In the genomic region with DNA sequence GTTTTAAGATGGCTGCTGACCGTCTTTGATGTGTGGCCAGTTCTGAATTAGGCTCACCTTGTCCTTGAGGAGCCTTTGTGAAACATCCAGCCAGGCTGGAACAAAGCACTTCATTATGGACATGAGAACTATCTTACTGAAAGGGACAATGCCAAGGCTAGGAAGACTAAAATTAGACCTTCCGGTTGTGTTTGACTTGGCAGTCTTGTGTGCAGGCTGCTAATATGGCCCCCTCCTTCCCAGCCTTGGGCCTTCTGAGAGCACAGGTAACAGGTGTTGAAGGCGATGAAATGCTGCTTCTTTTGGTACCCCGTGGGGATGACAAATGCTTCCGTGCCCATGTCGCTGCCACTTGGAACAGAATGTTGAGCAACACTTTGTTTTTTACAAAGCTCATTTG, we compare ENCODE assay signal across 28 mouse cellular contexts. TPM values are rescaled to one million over a fixed set of nuclear protein-coding genes. Genes with fewer than 3 reads are reported as not detected.
DNase-seq lines count a peak whose midpoint lies in the region; ATAC-seq and TF ChIP-seq lines count a peak whose summit lies in the region.
"Had no signal": no experiment of that assay in that cellular context is flagged by ENCODE, and none has a peak within 500 bp of the region (broad histone marks: within the 10 kb centered on the region; RNA-seq: fewer than 3 reads in every experiment).

No protein-coding gene starts in this region.

- H3K4me3 ChIP-seq in midbrain, postnatal 0 days (ENCODE audit: low read depth, low read length), result no peak overlapping the region
- H3K4me3 ChIP-seq in midbrain, embryonic 10.5 days, result no peak overlapping the region
- no peak overlapping the region for H3K4me3 ChIP-seq in intestine, embryonic 16.5 days (ENCODE audit: low read length)
- H3K4me3 ChIP-seq: forebrain, embryonic 13.5 days; liver, embryonic 12.5 days; midbrain, embryonic 12.5 days; neural tube, embryonic 13.5 days; stomach, embryonic 15.5 days had no signal

- ATAC-seq in midbrain, postnatal 0 days (ENCODE audit: low FRiP score), result 0 out of 2 replicates have a peak, but pooled peaks have one; percentile 27
- ATAC-seq in intestine, embryonic 16.5 days, result no peak
- ATAC-seq: activated CD4-positive, CD25-positive, alpha-beta regulatory T cell, adult 4 months; forebrain, embryonic 13.5 days; hindbrain, embryonic 16.5 days; liver, embryonic 12.5 days; liver, postnatal 0 days had no signal

- no peak overlapping the region for H3K27ac ChIP-seq in midbrain, postnatal 0 days (ENCODE audit: low read depth, low read length)
- H3K27ac ChIP-seq in midbrain, embryonic 10.5 days (replicated peaks), result no peak overlapping the region
- H3K27ac ChIP-seq in intestine, embryonic 16.5 days (ENCODE audit: low read length), result no peak overlapping the region
- H3K27ac ChIP-seq: forebrain, embryonic 13.5 days; liver, embryonic 12.5 days; midbrain, embryonic 12.5 days; neural tube, embryonic 13.5 days; stomach, embryonic 15.5 days had no signal

- 92% methylated on average over 6 of the region's 6 CpGs for WGBS in midbrain, postnatal 0 days
- WGBS in midbrain, embryonic 10.5 days, result 94% methylated on average over 6 of the region's 6 CpGs
- 91% methylated on average over 6 of the region's 6 CpGs for WGBS in intestine, embryonic 16.5 days

- TF ChIP-seq CTCF in midbrain, postnatal 0 days (IDR thresholded peaks at IDR 0.05), result no peak

- H3K27me3 ChIP-seq in midbrain, postnatal 0 days (ENCODE audit: insufficient read depth, low read length), result no peaks in the 10 kb centered on the region
- H3K27me3 ChIP-seq in midbrain, embryonic 10.5 days (ENCODE audit: low read depth, poor library complexity, severe bottlenecking), result no peaks in the 10 kb centered on the region
- no peaks in the 10 kb centered on the region for H3K27me3 ChIP-seq in intestine, embryonic 16.5 days (replicated peaks; ENCODE audit: control insufficient read depth, insufficient read depth, low read length)
- H3K27me3 ChIP-seq: forebrain, embryonic 13.5 days; liver, embryonic 12.5 days; midbrain, embryonic 12.5 days; neural tube, embryonic 13.5 days; stomach, embryonic 15.5 days had no signal

- H3K36me3 ChIP-seq in midbrain, postnatal 0 days (ENCODE audit: insufficient read depth, low read length), result no peaks in the 10 kb centered on the region
- H3K36me3 ChIP-seq in midbrain, embryonic 10.5 days, result no peaks in the 10 kb centered on the region
- H3K36me3 ChIP-seq in intestine, embryonic 16.5 days (ENCODE audit: control insufficient read depth, insufficient read depth, low read length), result no peaks in the 10 kb centered on the region
- H3K36me3 ChIP-seq: liver, embryonic 12.5 days; midbrain, embryonic 12.5 days; neural tube, embryonic 13.5 days; stomach, embryonic 15.5 days had no signal

- no peaks in the 10 kb centered on the region for H3K4me1 ChIP-seq in midbrain, postnatal 0 days (ENCODE audit: insufficient read depth, low read length)
- no peaks in the 10 kb centered on the region for H3K4me1 ChIP-seq in midbrain, embryonic 10.5 days
- H3K4me1 ChIP-seq in intestine, embryonic 16.5 days (ENCODE audit: control insufficient read depth, insufficient read depth, low read length), result no peaks in the 10 kb centered on the region
- H3K4me1 ChIP-seq: forebrain, embryonic 13.5 days; liver, embryonic 12.5 days; midbrain, embryonic 12.5 days; neural tube, embryonic 13.5 days; stomach, embryonic 15.5 days had no signal

- no peak overlapping the region for H3K4me2 ChIP-seq in midbrain, postnatal 0 days (ENCODE audit: low read depth, low read length, poor library complexity, severe bottlenecking)
- H3K4me2 ChIP-seq in intestine, embryonic 16.5 days (ENCODE audit: low read depth, low read length), result no peak overlapping the region
- H3K4me2 ChIP-seq: forebrain, embryonic 13.5 days; liver, embryonic 12.5 days; midbrain, embryonic 12.5 days; neural tube, embryonic 13.5 days; stomach, embryonic 15.5 days had no signal

- no peaks in the 10 kb centered on the region for H3K9me3 ChIP-seq in midbrain, postnatal 0 days (ENCODE audit: low read length)
- H3K9me3 ChIP-seq in midbrain, embryonic 10.5 days (replicated peaks), result no peaks in the 10 kb centered on the region
- H3K9me3 ChIP-seq in intestine, embryonic 16.5 days (ENCODE audit: control insufficient read depth, low read length), result no peaks in the 10 kb centered on the region
- H3K9me3 ChIP-seq: forebrain, embryonic 13.5 days; liver, embryonic 12.5 days; midbrain, embryonic 12.5 days; neural tube, embryonic 13.5 days; stomach, embryonic 15.5 days had no signal

- DNase-seq in midbrain, postnatal 0 days (ENCODE audit: low spot score), result no peak
- DNase-seq in midbrain, embryonic 10.5 days (ENCODE audit: low spot score), result no peak
- DNase-seq in cerebellum, adult 11 months, result peak; percentile 77
- DNase-seq in cerebellum, adult 9-10 months, result peak; percentile 94
- DNase-seq in cerebellum, postnatal 36 days, result peak; percentile 75 to 81
- no peak for DNase-seq in gastrocnemius, postnatal 25 days
- DNase-seq in gastrocnemius, adult 8-10 months (ENCODE audit: low spot score in 2 of 2), result no peak
- DNase-seq: B cell, adult 2 months; kidney, adult 2 months; kidney, postnatal 36 days; left cerebral cortex, postnatal 4 days; liver, postnatal 0 days; lung, postnatal 36 days; thymus, postnatal 14 days had no signal

- no peak overlapping the region for H3K9ac ChIP-seq in midbrain, postnatal 0 days (replicated peaks; ENCODE audit: low read length, poor library complexity, severe bottlenecking)
- H3K9ac ChIP-seq in intestine, embryonic 16.5 days (ENCODE audit: low read depth, low read length), result no peak overlapping the region
- H3K9ac ChIP-seq: forebrain, embryonic 13.5 days; liver, embryonic 12.5 days; liver, postnatal 0 days; midbrain, embryonic 12.5 days; neural tube, embryonic 13.5 days; stomach, embryonic 15.5 days had no signal

RNA-seq across cellular contexts. Expression of a gene that starts 37.6 kb away (rescaled TPM):
- 208 and 234 TPM in 2 replicates for total RNA-seq in midbrain, postnatal 0 days (2014; rRNA removed)
- polyA plus RNA-seq in midbrain, postnatal 0 days (2015; fragmentation: Nextera tagmentation; extraction: Ambion mirVana), result 286 and 288 TPM in 2 replicates
- polyA plus RNA-seq in midbrain, embryonic 10.5 days (2016; fragmentation: Nextera tagmentation; extraction: Ambion mirVana), result 0.72 and 0.75 TPM in 2 replicates
- under 1 TPM in 1 of 2 experiments, not detected in 1; 0.13 TPM for total RNA-seq in gastrocnemius, postnatal 25 days (2021)
- not detected for total RNA-seq in gastrocnemius, adult 8-10 months (2022)
- polyA plus RNA-seq in intestine, embryonic 16.5 days (2015; fragmentation: Nextera tagmentation; extraction: Ambion mirVana), result 0.50 and 0.61 TPM in 2 replicates
- total RNA-seq: gastrocnemius, adult 18-20 months; megakaryocyte, adult 5-6 weeks had no signal
- polyA plus RNA-seq: activated CD4-positive, CD25-positive, alpha-beta regulatory T cell, adult 4 months; liver, postnatal 0 days had no signal

RNA-seq across cellular contexts. Expression of a gene that starts 57.1 kb away (rescaled TPM):
- 0.49 and 0.85 TPM in 2 replicates for total RNA-seq in midbrain, postnatal 0 days (2014; rRNA removed)
- polyA plus RNA-seq in midbrain, postnatal 0 days (2015; fragmentation: Nextera tagmentation; extraction: Ambion mirVana), result 0.67 and 0.81 TPM in 2 replicates
- polyA plus RNA-seq in midbrain, embryonic 10.5 days (2016; fragmentation: Nextera tagmentation; extraction: Ambion mirVana), result 0.28 and 0.63 TPM in 2 replicates
- not detected for total RNA-seq in gastrocnemius, postnatal 25 days (2021)
- not detected for total RNA-seq in gastrocnemius, adult 8-10 months (2022)
- 0.06 and 0.13 TPM in 2 replicates for polyA plus RNA-seq in intestine, embryonic 16.5 days (2015; fragmentation: Nextera tagmentation; extraction: Ambion mirVana)
- total RNA-seq: gastrocnemius, adult 18-20 months; heart, postnatal 25 days; megakaryocyte, adult 5-6 weeks had no signal
- polyA plus RNA-seq: gonadal fat pad, adult 2 months; kidney, adult 2 months; liver, postnatal 0 days; small intestine, adult 2 months; urinary bladder, adult 2 months had no signal

Comparison
In these comparisons a context has a peak if more than half of its experiments do, and no peak if none do; other contexts are left out.
1. DNase-seq: peak in cerebellum, adult 11 months (single experiment), cerebellum, adult 9-10 months (single experiment) and cerebellum, postnatal 36 days (2 of 2); none in midbrain, postnatal 0 days (single experiment), midbrain, embryonic 10.5 days (single experiment), gastrocnemius, postnatal 25 days (single experiment) and gastrocnemius, adult 8-10 months (0 of 2).
2. RNA of a gene that starts 37.6 kb away (total RNA-seq): 208 to 234 TPM in midbrain, postnatal 0 days; 0.13 TPM in gastrocnemius, postnatal 25 days and not detected in gastrocnemius, adult 8-10 months; every median in the first group is over 100 times any median in the second.